Comparison of ENCODE assay signal across 8 mouse cellular contexts in genomic region chr2:72038235-72038634, GRCm38 (mm10). TPM values are rescaled to one million over a fixed set of nuclear protein-coding genes. Genes with fewer than 3 reads are reported as not detected.
DNase-seq lines count a peak whose midpoint lies in the region; ATAC-seq and TF ChIP-seq lines count a peak whose summit lies in the region.

No protein-coding gene starts in this region.

- peak; percentile 97 for TF ChIP-seq CTCF in kidney, postnatal 0 days (IDR thresholded peaks at IDR 0.05; ENCODE audit: low read depth)
- peak; percentile 58 for TF ChIP-seq CTCF in liver, adult 2 months (IDR thresholded peaks at IDR 0.05; ENCODE audit: low read depth, low read length)

- no peaks in the 10 kb centered on the region for H3K9me3 ChIP-seq in kidney, postnatal 0 days (replicated peaks; ENCODE audit: low read length)
- H3K9me3 ChIP-seq in neural tube, embryonic 12.5 days = no peaks in the 10 kb centered on the region

- H3K36me3 ChIP-seq in kidney, postnatal 0 days (ENCODE audit: insufficient read depth, low read length) = no peaks in the 10 kb centered on the region
- H3K36me3 ChIP-seq in liver, adult 2 months (ENCODE audit: control insufficient read depth, insufficient read depth, low read length) = no peaks in the 10 kb centered on the region
- H3K36me3 ChIP-seq in neural tube, embryonic 12.5 days = no peaks in the 10 kb centered on the region

- WGBS in kidney, postnatal 0 days = 0% methylated on average over 1 of the region's 1 CpGs
- WGBS in liver, adult 2 months = 12% methylated on average over 1 of the region's 1 CpGs
- whole genome bisulfite sequencing in neural tube, embryonic 12.5 days = 14% methylated on average over 1 of the region's 1 CpGs

- H3K79me2 ChIP-seq in liver, adult 2 months (ENCODE audit: control insufficient read depth, insufficient read depth, low read length) = no peaks in the 10 kb centered on the region

- H3K27ac ChIP-seq in kidney, postnatal 0 days = no peak overlapping the region
- H3K27ac ChIP-seq in liver, adult 2 months (replicated peaks; ENCODE audit: insufficient read depth, low read depth, low read length) = no peak overlapping the region
- no peak overlapping the region for H3K27ac ChIP-seq in neural tube, embryonic 12.5 days

- no peak overlapping the region for H3K4me3 ChIP-seq in kidney, postnatal 0 days (replicated peaks; ENCODE audit: low read depth, low read length)
- no peak overlapping the region for H3K4me3 ChIP-seq in liver, adult 2 months (ENCODE audit: insufficient read depth, low read depth, low read length)
- no peak overlapping the region for H3K4me3 ChIP-seq in neural tube, embryonic 12.5 days

- H3K4me2 ChIP-seq in kidney, postnatal 0 days (ENCODE audit: low read length) = peak overlapping the region; percentile 40
- H3K4me2 ChIP-seq in neural tube, embryonic 12.5 days (replicated peaks) = peak overlapping the region; percentile 43

- peak; percentile 75 for DNase-seq in A20 (ENCODE audit: low read depth, low spot score)
- peak; percentile 92 for DNase-seq in embryo, embryonic 10.5 days (ENCODE audit: low spot score)
- peak; percentile 60 to 79 for DNase-seq in gastrocnemius, postnatal 4 days (ENCODE audit: low spot score in 2 of 2)
- DNase-seq in kidney, postnatal 0 days (ENCODE audit: low spot score) = peak; percentile 92
- DNase-seq in liver, adult 2 months (ENCODE audit: extremely low read depth, low read depth, low spot score) = peak; percentile 47
- peak; percentile 62 for DNase-seq in telencephalon, adult 2 months (ENCODE audit: low read depth, low spot score)

- ATAC-seq in activated CD4-positive, CD25-positive, alpha-beta regulatory T cell, adult 4 months = peak; percentile 63
- 0 out of 2 replicates have a peak, but pooled peaks have one; percentile 25 for ATAC-seq in kidney, postnatal 0 days (replicated peaks; ENCODE audit: low FRiP score, low read depth)
- ATAC-seq in neural tube, embryonic 12.5 days (ENCODE audit: low FRiP score, low read depth) = no peak

- no peaks in the 10 kb centered on the region for H3K27me3 ChIP-seq in kidney, postnatal 0 days (ENCODE audit: insufficient read depth, low read length)
- H3K27me3 ChIP-seq in liver, adult 2 months (ENCODE audit: control insufficient read depth, insufficient read depth, low read length) = no peaks in the 10 kb centered on the region
- no peaks in the 10 kb centered on the region for H3K27me3 ChIP-seq in neural tube, embryonic 12.5 days (replicated peaks)

- no peak overlapping the region for H3K9ac ChIP-seq in kidney, postnatal 0 days (ENCODE audit: low read depth, low read length)
- H3K9ac ChIP-seq in liver, adult 2 months (ENCODE audit: low read depth, low read length) = no peak overlapping the region
- H3K9ac ChIP-seq in neural tube, embryonic 12.5 days = no peak overlapping the region

- no peak for TF ChIP-seq POLR2A in liver, adult 2 months (IDR thresholded peaks at IDR 0.05; ENCODE audit: extremely low read depth, insufficient read depth, low read length)

- no peaks in the 10 kb centered on the region for H3K4me1 ChIP-seq in kidney, postnatal 0 days (replicated peaks; ENCODE audit: insufficient read depth, low read length)
- H3K4me1 ChIP-seq in liver, adult 2 months (ENCODE audit: control insufficient read depth, insufficient read depth, low read length) = no peaks in the 10 kb centered on the region
- peaks cover 15% of the 10 kb centered on the region for H3K4me1 ChIP-seq in neural tube, embryonic 12.5 days

RNA-seq across cellular contexts. Expression of gene Rapgef4, which starts 57.2 kb away (rescaled TPM):
- polyA plus RNA-seq in activated CD4-positive, CD25-positive, alpha-beta regulatory T cell, adult 4 months (2017; shearing (Covaris generic)) = 1 to 10 TPM; 5.4 to 5.5 TPM
- 1 to 10 TPM; 5.8 to 6.1 TPM for total RNA-seq in gastrocnemius, postnatal 4 days (2021)
- polyA plus RNA-seq in kidney, postnatal 0 days (2015; fragmentation: Nextera tagmentation; extraction: Ambion mirVana) = 4.6 and 4.8 TPM in 2 replicates
- total RNA-seq in liver, adult 2 months (2014; rRNA removed) = 185 and 223 TPM in 2 replicates
- polyA plus RNA-seq in liver, adult 2 months (2012; rRNA removed) = 52.0 and 66.1 TPM in 2 replicates
- polyA plus RNA-seq in neural tube, embryonic 12.5 days (2016; fragmentation: Nextera tagmentation; extraction: Ambion mirVana) = 19.1 and 24.0 TPM in 2 replicates
